Mouse (Mus musculus) lung, adult 2 months (tissue): ENCODE measurements around the gene Slamf9. TPM values are rescaled to one million over a fixed set of nuclear protein-coding genes. Genes with fewer than 3 reads are reported as not detected.

ENCODE experiments used
- DNase-seq: peaks from one replicate; pipeline ENCODE4 v3.0.0; 2022
- H3K4me1 ChIP-seq: fragments of 200-500 bp; 2 replicates; pipeline ENCODE4 v1.6.1; 2011; ENCODE audit warnings: low read length; ENCODE audit not compliant: control insufficient read depth, insufficient read depth
- H3K4me3 ChIP-seq: fragments of 200-500 bp; replicated peaks from 2 replicates; pipeline ENCODE3; 2011; ENCODE audit warnings: low read depth, mild to moderate bottlenecking, control low read depth, low read length; ENCODE audit errors: extremely low read depth
- CTCF ChIP-seq: fragments of 200-500 bp; IDR thresholded peaks from 2 replicates; pipeline ENCODE4 v1.5.1; 2011; ENCODE audit warnings: mild to moderate bottlenecking, low read length, control low read depth; ENCODE audit not compliant: insufficient read depth
- POLR2A ChIP-seq: fragments of 200-500 bp; IDR thresholded peaks from 2 replicates; pipeline ENCODE4 v1.6.1; 2011; ENCODE audit warnings: low read depth, mild to moderate bottlenecking, control low read depth, low read length, borderline replicate concordance; ENCODE audit errors: extremely low read depth
- WGBS: fragments of 180-500 bp; shearing (Covaris S2); methylation state at CpG from one replicate; pipeline ENCODE4 v1.1.7; 2018; 5-methylcytosine and 5-hydroxymethylcytosine counted together
- polyA plus RNA-seq: library from polyadenylated mRNA; depleted of rRNA; stranded (reverse); fragments of >200 nt; gene quantifications from 2 replicates; pipeline ENCODE4 v1.2.3, GENCODE M21; 2012

Gene Slamf9
- polyA plus RNA-seq, 1 experiment: 15.2 TPM

- Histone ChIP-seq H3K4me3 (no peak overlapping the region), H3K4me1 (no peaks in the 10 kb centered on the region; the same call in 1 of the 2 replicates)
- 46% methylated on average over 6 of the region's 6 CpGs for WGBS
Observed at GRCm38 (mm10) chr1:172436785-172437184, 38.4 kb upstream of the Slamf9 start.

GRCm38 (mm10) chr1:172438621-172439020, 36.5 kb upstream of the Slamf9 start:
- Histone ChIP-seq H3K4me1 (no peaks in the 10 kb centered on the region), H3K4me3 (no peak overlapping the region)
- DNase-seq: no peak
- 79% methylated on average over 2 of the region's 2 CpGs for WGBS
- TF ChIP-seq CTCF (no peak), POLR2A (no peak)

More at GRCm38 (mm10) chr1:172436785-172437184, 38.4 kb upstream of the Slamf9 start:
- no peak for DNase-seq
- TF ChIP-seq POLR2A (no peak), CTCF (no peak)

GRCm38 (mm10) chr1:172440521-172440920, 34.6 kb upstream of the Slamf9 start:
- Histone ChIP-seq H3K4me1 (no peaks in the 10 kb centered on the region), H3K4me3 (no peak overlapping the region)
- 83% methylated on average over 3 of the region's 3 CpGs for WGBS
- no peak for TF ChIP-seq CTCF
- TF ChIP-seq POLR2A: no peak
- no peak for DNase-seq

GRCm38 (mm10) chr1:172441935-172442445, 33.2 kb upstream of the Slamf9 start:
- Histone ChIP-seq H3K4me3 (no peak overlapping the region), H3K4me1 (no peaks in the 10 kb centered on the region)
- DNase-seq: no peak
- TF ChIP-seq CTCF (no peak), POLR2A (no peak)
- WGBS: 77% methylated on average over 9 of the region's 9 CpGs

GRCm38 (mm10) chr1:172450226-172450625, 24.9 kb upstream of the Slamf9 start:
- H3K4me1 ChIP-seq: no peaks in the 10 kb centered on the region
- no peak overlapping the region for H3K4me3 ChIP-seq
- WGBS: 46% methylated on average over 2 of the region's 2 CpGs
- TF ChIP-seq POLR2A: no peak
- TF ChIP-seq CTCF: 0 out of 2 replicates have a peak, but pooled peaks have one; percentile 7
- no peak for DNase-seq

- no peak overlapping the region for H3K4me3 ChIP-seq
- 34% methylated on average over 17 of the region's 17 CpGs for WGBS
- TF ChIP-seq POLR2A: no peak
- no peak for TF ChIP-seq CTCF
- no peaks in the 10 kb centered on the region for H3K4me1 ChIP-seq
- DNase-seq: no peak
Observed at GRCm38 (mm10) chr1:172450848-172451470, 24.2 kb upstream of the Slamf9 start.

GRCm38 (mm10) chr1:172452911-172453310, 22.2 kb upstream of the Slamf9 start:
- no peak overlapping the region for H3K4me3 ChIP-seq
- 59% methylated on average over 2 of the region's 2 CpGs for WGBS
- no peak for DNase-seq

GRCm38 (mm10) chr1:172453810-172454209, 21.3 kb upstream of the Slamf9 start:
- WGBS: 86% methylated on average over 2 of the region's 2 CpGs
- Histone ChIP-seq H3K4me3 (no peak overlapping the region), H3K4me1 (no peaks in the 10 kb centered on the region)
- no peak for DNase-seq
- no peak for TF ChIP-seq POLR2A

More at GRCm38 (mm10) chr1:172452911-172453310, 22.2 kb upstream of the Slamf9 start:
- TF ChIP-seq CTCF (no peak), POLR2A (no peak)
- H3K4me1 ChIP-seq: no peaks in the 10 kb centered on the region

GRCm38 (mm10) chr1:172455416-172455815, 19.7 kb upstream of the Slamf9 start:
- DNase-seq: no peak
- no peak for TF ChIP-seq CTCF

GRCm38 (mm10) chr1:172456001-172456677, 19.0 kb upstream of the Slamf9 start:
- Histone ChIP-seq H3K4me1 (no peaks in the 10 kb centered on the region), H3K4me3 (no peak overlapping the region)
- 53% methylated on average over 7 of the region's 7 CpGs for WGBS
- TF ChIP-seq CTCF (no peak), POLR2A (no peak)
- no peak for DNase-seq

More at GRCm38 (mm10) chr1:172455416-172455815, 19.7 kb upstream of the Slamf9 start:
- H3K4me1 ChIP-seq: no peaks in the 10 kb centered on the region
- WGBS: 17% methylated on average over 4 of the region's 4 CpGs
- H3K4me3 ChIP-seq: no peak overlapping the region
